Mouse (Mus musculus): Measurements from ENCODE around the gene Plcb3. TPM values are rescaled to one million over a fixed set of nuclear protein-coding genes. Genes with fewer than 3 reads are reported as not detected.
A peak's percentile ranks its signal among the peaks of the same experiment; 100 is the strongest.

Plcb3 gene
- total RNA-seq, 2 experiments from 2014 or later, result 6.8 to 7.3 TPM

- ATAC-seq (replicated peaks; ENCODE audit: poor library complexity), result peak; percentile 86
Measured at GRCm38 (mm10) chr19:6921647-6922567, 54.4 kb downstream of the Plcb3 start, which contains the start of gene Esrra. TSS of gene Esrra (minus strand) at chr19:6921813.

DNA sequence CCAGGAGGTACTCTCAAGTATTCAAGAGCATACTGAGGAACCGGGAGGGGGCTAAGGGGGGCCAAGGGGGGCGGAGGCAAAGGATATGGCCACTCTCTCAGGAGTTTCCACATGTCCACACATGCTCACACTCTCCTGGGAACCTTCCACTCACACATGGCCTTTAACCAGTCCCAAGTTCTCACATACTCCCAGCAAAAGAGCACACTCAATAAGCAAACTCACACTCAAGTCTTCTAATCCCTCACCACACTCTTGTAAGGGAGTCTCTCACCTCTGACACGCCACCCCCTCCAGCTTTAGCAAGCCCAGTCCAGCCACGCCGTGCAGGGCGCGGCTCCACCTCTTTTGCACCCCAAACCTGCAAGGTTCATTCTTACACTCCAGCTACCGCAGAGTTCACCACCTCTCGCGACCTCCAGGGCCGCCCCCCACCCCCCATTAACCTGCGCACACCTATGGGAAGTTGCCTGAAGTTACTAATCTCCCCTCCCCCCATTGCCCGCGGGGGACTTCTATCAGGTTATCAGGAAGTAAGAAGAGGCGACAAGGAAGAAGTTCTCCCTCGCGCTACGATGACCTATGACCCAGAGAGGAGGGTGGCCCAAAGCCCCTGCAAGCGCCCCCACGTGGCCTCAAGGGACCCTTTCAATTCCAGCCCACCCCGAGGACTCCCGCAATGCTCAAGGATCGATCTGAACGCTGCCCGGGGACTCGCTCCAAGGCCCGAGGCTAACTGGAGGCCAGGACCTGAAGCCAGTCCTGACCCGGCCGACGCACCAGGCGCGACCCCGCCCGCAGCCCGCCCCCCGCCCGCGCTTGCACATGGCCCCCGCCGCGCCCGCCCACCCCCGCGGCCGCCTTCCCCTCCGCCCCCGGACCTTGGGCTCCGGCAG, 55.3 kb downstream of the Plcb3 start:
- ATAC-seq (replicated peaks; ENCODE audit: poor library complexity), result no peak

DNA sequence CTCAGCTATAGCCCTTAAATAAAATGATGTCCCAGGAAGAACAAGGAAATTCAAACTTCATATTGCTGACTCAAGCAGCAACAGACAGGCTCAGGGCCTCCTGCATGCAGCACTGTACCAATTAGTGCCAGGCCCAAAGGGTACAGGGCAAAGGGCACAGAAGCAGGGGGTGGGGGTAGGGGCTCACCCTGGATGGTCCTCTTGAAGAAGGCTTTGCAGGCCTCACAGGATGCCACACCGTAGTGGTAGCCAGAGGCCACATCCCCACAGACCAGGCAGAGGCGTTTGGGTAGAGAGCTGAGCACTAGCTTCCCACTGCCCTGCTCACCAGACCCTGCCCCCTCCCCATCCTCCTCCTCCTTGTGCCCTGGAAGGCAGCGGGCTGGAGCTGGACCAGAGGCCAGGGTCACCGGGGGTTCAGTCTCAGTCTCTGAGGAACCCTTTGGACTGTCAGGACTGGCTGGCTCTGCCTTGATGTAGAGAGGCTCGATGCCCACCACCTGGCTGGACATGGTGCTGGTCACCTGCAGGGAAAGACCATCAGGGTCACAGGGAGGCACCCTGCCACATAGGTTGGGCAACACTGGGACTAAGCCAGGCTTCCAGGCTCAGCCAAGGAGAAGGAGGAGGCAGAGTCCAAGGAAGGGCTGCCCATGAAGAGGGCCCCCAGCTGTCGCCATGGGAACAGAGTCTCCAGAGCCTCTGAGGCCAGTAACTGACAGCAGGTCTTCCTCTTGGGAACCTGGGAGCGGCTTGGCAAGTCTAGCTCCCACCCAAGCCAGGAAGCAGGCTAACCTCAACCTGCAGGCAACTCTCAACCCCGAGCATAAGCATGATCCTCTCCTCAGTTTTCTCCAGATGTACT, 56.2 kb downstream of the Plcb3 start:
- ATAC-seq (replicated peaks; ENCODE audit: poor library complexity), result no peak

DNA sequence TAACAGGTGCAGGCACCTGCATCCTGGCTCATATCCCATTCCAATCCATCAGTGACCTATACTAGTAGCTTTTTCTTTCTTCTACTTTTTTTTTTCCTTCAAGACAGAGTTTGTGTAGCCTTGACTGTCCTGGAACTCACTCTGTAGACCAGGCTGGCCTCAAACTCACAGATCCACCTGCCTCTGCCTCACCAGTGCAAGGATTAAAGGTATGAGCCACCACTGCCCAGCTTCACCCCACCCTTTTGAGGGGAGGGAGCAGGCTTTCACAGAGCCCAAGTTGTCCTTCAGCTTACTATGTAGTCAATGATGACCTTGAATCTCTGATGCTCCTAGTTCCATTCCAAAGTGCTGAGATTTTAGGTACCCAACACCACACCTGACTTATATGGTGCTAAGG, 56.8 kb downstream of the Plcb3 start:
- no peak for ATAC-seq (replicated peaks; ENCODE audit: poor library complexity)

DNA sequence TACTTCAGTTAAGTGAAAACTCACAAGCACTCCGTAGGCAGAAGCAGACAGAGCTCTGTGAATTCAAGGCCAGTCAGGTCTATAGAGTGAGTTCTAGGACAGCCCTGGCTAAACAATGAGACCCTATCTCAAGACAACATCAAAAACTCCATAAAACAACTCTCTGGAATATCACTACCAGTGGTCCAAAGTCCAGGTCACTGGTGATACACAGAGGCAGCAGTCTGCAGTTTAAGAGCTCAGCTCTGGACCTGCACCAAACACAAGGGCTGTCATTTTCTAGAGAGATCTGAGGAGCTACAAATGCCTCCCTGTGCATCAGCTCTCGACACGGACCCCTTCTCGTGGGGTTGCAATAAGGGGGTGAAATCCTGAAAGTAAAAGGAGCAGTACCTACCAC, 57.9 kb downstream of the Plcb3 start:
- no peak for ATAC-seq (replicated peaks; ENCODE audit: poor library complexity)

DNA sequence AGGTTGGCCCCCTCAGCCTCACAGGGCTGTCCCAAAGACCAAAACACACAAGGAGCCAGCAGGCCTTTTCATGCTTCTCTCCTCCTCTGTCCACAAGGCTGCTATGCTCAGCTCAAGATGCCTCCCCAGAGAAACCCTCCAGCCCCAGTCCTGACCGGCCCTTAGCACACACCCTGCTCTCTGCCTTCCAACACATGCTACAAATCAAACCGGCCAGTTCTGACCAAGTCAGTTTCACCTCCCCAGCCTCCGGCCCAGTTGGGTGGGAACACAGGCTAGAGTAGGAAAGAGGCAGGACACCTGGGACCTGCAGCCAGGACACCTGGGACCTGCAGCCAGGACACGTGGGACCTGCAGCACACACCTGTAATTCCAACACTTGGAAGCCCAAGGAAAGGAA, 59.8 kb downstream of the Plcb3 start:
- ATAC-seq (replicated peaks; ENCODE audit: poor library complexity), result no peak

GRCm38 (mm10) chr19:6915276-6915675, 61.0 kb downstream of the Plcb3 start:
- ATAC-seq (replicated peaks; ENCODE audit: poor library complexity), result peak; percentile 66

GRCm38 (mm10) chr19:6914540-6914939, 61.7 kb downstream of the Plcb3 start:
- ATAC-seq (replicated peaks; ENCODE audit: poor library complexity), result no peak

GRCm38 (mm10) chr19:6913991-6914390, 62.3 kb downstream of the Plcb3 start:
- ATAC-seq (replicated peaks; ENCODE audit: poor library complexity), result no peak

GRCm38 (mm10) chr19:6913036-6913435, 63.2 kb downstream of the Plcb3 start:
- no peak for ATAC-seq (replicated peaks; ENCODE audit: poor library complexity)

- no peak for ATAC-seq (replicated peaks; ENCODE audit: poor library complexity)
Measured at GRCm38 (mm10) chr19:6912205-6912970, 63.9 kb downstream of the Plcb3 start.

- no peak for ATAC-seq (replicated peaks; ENCODE audit: poor library complexity)
Measured at GRCm38 (mm10) chr19:6911101-6912074, 64.9 kb downstream of the Plcb3 start.

GRCm38 (mm10) chr19:6910306-6910705, 66.0 kb downstream of the Plcb3 start:
- ATAC-seq (replicated peaks; ENCODE audit: poor library complexity), result peak; percentile 54

GRCm38 (mm10) chr19:6909507-6910289, 66.6 kb downstream of the Plcb3 start, which contains the start of the genes Trmt112 and Prdx5:
TSS of gene Trmt112 (plus strand) at chr19:6909698.
TSS of gene Prdx5 (minus strand) at chr19:6910106.
- peak; percentile 86 for ATAC-seq (replicated peaks; ENCODE audit: poor library complexity)

- no peak for ATAC-seq (replicated peaks; ENCODE audit: poor library complexity)
Measured at GRCm38 (mm10) chr19:6909021-6909420, 67.2 kb downstream of the Plcb3 start.

DNA sequence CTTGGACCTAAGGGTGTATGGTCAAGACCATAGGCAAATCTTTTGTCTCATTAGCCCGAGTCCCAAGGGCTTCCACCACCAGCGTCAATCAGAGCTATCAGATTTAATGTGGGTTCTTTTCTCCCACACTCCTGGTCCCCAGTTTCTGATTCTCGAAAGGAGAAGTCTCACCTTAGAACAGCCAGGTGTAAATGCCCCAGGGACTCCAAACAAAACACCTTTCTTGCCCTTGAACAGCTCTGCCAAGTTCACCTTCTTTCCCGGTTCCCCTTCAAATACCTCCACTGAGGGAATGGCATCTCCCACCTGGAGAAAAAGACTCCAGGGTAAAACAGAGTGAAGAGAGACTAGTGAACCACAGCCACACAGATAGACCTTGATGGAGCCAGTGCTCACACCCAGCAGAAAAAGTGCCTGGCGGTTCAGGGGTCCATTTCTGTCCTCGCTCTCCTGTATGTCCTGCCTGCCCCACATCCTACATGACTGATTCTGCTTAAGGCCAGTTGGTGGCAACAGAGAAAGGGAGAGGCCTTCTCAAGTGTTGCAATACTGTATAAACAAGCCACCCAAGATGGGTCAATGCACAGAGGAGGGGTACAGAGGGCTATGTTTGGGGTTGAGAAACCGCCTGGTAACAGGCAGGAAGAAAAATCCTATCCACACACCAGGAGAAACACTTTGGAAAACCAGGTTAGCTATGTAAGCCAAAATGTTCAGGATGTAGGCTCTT, 68.3 kb downstream of the Plcb3 start:
- no peak for ATAC-seq (replicated peaks; ENCODE audit: poor library complexity)

- ATAC-seq (replicated peaks; ENCODE audit: poor library complexity), result no peak
Measured at GRCm38 (mm10) chr19:6907094-6907493, 69.2 kb downstream of the Plcb3 start.
